Mouse (Mus musculus) lung, adult 2 months (tissue): ENCODE data around the gene Arhgap44.

Experiments used
- CTCF ChIP-seq: fragments of 200-500 bp; IDR thresholded peaks from 2 replicates; pipeline ENCODE4 v1.5.1; 2011; ENCODE audit warnings: mild to moderate bottlenecking, low read length, control low read depth; ENCODE audit not compliant: insufficient read depth
- POLR2A ChIP-seq: fragments of 200-500 bp; IDR thresholded peaks from 2 replicates; pipeline ENCODE4 v1.6.1; 2011; ENCODE audit warnings: low read depth, mild to moderate bottlenecking, control low read depth, low read length, borderline replicate concordance; ENCODE audit errors: extremely low read depth

- TF ChIP-seq CTCF (no peak), POLR2A (peak; percentile 80; the same call in 1 of the 2 replicates)
Observed at GRCm38 (mm10) chr11:64978720-64979488, 183.9 kb downstream of the Arhgap44 start, which contains the start of gene Elac2.
